Mouse (Mus musculus) embryonic fibroblast, embryonic 13.5 days (primary cell): ENCODE data around the gene Olfr1055.
"Not testable (repeated sequence)": the region's sequence is repeated elsewhere in the genome, so short reads cannot be mapped to it uniquely, and the experiment has no call there.

ENCODE experiments used
- CTCF ChIP-seq: IDR thresholded peaks from 2 replicates; pipeline ENCODE4 v1.5.1; 2011; ENCODE audit warnings: mild to moderate bottlenecking, control low read depth, low read length, moderate library complexity, borderline replicate concordance; ENCODE audit not compliant: insufficient read depth
- POLR2A ChIP-seq: IDR thresholded peaks from 2 replicates; pipeline ENCODE4 v1.6.1; 2011; ENCODE audit warnings: low read depth, mild to moderate bottlenecking, control low read depth, low read length, moderate library complexity

DNA sequence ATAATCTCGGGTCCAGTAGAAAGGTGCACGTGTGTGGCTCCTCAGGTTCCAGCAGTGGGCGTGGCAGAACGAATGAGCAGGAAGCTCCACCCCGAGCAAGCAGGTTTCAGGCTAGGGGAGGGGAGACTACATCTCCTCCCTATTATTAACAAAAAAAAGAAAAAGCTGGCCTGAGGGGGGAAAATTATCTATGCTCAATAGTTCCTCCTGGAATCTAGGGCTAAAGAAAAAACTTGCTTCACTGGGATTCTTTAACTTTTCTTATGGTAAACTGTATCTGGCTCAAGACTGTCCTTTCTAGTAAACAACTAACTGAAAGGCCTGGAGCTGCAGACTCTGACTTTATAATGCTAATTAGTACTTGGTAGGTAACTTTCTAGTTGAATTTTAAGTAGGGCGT is 16.3 kb upstream of the Olfr1055 start:
- not testable (repeated sequence) for TF ChIP-seq POLR2A, CTCF
